Mouse (Mus musculus): ENCODE measurements at regions not wholly inside any gene's neighbourhood (a gene's known extent, or its start where the extent isn't known, plus 50 kb on each side); places are given as distances from the start of the nearest gene placed in this dataset.

DNA sequence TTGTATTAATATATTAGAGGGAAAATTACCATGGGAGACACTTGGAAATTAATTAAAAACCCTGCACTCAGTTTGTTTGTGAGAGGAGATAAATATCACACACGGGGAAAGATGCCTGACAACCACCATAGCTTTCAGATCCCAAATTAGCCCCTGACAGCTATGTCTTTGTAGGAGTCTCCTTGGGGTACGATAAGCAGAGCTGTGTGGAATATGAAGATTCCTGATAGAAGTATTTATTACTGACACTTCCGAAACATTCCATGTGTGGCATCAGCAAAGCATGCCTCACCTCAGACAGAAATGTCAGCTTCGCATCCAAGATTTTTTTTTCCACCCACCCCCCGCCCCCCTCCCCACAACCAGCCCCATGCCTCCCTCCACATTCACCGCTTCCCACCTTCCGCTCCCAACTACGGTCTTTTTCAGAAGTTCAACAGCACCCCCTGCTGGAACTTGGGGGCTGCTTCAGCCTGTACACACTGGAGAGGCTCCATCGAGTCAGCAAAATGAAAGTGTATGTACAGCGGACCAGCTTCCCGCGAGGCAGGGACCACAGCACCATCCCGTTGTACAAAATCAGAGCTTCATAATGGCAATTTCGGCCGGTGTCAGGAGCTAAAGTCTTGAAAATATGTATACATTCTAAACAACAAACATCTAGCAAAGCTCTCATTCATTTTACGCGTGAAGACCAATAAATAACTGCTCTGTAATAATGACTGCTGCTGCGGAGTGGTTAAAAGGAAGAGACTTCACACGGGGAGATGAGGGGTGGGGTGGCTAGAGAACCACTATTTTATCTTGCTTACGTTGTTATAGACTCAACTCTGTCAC, 66.7 kb downstream of the Rwdd3 start:
- 30% methylated on average over 20 of the region's 20 CpGs for WGBS
- Histone ChIP-seq H3K4me1 (ENCODE audit: control insufficient read depth, insufficient read depth, low read length) (no peaks in the 10 kb centered on the region), H3K9me3 (ENCODE audit: control insufficient read depth, low read length) (no peaks in the 10 kb centered on the region), H3K27ac (ENCODE audit: low read depth, low read length) (no peak overlapping the region), H3K27me3 (ENCODE audit: control insufficient read depth, insufficient read depth, low read length) (no peaks in the 10 kb centered on the region), H3K4me2 (peak overlapping the region; percentile 35), H3K4me3 (ENCODE audit: low read depth, low read length) (no peak overlapping the region), H3K9ac (ENCODE audit: low read length) (no peak overlapping the region), H3K36me3 (ENCODE audit: control insufficient read depth, insufficient read depth, low read length) (no peaks in the 10 kb centered on the region)
- ATAC-seq (ENCODE audit: low FRiP score) (peak; percentile 96), DNase-seq (ENCODE audit: low spot score, missing footprints) (peak; percentile 97)

DNA sequence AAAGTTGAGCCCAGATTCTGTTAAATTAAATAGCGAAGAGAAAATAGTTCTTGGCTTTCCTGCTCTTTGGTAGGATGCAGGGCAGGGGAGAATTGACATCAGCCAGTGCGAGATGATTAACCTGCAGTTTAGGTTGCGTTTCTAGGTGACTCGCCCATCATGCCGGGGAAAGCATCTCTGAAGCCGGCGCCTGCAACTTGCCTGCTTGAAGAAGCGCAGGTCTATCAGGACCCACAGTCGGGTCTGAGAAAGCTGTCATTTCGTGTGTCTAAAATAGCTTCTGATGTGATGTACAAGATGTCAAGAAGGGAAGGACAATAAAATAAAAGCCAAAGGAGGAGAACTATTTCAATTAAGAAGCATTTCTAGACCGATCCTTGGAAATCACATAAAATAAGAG, 68.6 kb downstream of the Rwdd3 start:
- peak; percentile 69 for DNase-seq (ENCODE audit: low spot score, missing footprints)
- no peak overlapping the region for H3K27ac ChIP-seq (ENCODE audit: low read depth, low read length)
- no peak overlapping the region for H3K4me2 ChIP-seq
- H3K9ac ChIP-seq (ENCODE audit: low read length) = no peak overlapping the region
- H3K36me3 ChIP-seq (ENCODE audit: control insufficient read depth, insufficient read depth, low read length) = no peaks in the 10 kb centered on the region
- H3K4me3 ChIP-seq (ENCODE audit: low read depth, low read length) = no peak overlapping the region
- no peaks in the 10 kb centered on the region for H3K4me1 ChIP-seq (ENCODE audit: control insufficient read depth, insufficient read depth, low read length)
- 82% methylated on average over 11 of the region's 11 CpGs for WGBS
- no peak for ATAC-seq (ENCODE audit: low FRiP score)
- H3K9me3 ChIP-seq (ENCODE audit: control insufficient read depth, low read length) = no peaks in the 10 kb centered on the region
- no peaks in the 10 kb centered on the region for H3K27me3 ChIP-seq (ENCODE audit: control insufficient read depth, insufficient read depth, low read length)

DNA sequence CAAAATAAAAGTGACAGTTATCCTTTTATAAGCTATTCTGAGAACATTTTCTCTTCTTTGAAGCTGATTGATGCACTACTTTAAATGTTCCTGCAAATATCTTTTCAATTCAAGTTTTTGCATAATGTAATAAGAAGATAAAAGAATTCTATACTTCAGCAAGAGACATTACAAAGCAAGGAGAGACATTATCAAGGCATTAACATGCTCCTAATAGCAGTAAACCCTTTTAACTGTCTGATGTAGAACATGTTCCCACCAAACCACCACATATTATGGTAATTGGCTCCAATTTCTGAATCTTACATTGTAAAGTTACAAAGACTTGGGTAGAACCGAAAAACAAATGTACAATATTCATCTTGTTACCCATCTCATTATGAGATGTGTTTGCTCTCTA, 69.4 kb downstream of the Rwdd3 start:
- no peak overlapping the region for H3K4me3 ChIP-seq (ENCODE audit: low read depth, low read length)

DNA sequence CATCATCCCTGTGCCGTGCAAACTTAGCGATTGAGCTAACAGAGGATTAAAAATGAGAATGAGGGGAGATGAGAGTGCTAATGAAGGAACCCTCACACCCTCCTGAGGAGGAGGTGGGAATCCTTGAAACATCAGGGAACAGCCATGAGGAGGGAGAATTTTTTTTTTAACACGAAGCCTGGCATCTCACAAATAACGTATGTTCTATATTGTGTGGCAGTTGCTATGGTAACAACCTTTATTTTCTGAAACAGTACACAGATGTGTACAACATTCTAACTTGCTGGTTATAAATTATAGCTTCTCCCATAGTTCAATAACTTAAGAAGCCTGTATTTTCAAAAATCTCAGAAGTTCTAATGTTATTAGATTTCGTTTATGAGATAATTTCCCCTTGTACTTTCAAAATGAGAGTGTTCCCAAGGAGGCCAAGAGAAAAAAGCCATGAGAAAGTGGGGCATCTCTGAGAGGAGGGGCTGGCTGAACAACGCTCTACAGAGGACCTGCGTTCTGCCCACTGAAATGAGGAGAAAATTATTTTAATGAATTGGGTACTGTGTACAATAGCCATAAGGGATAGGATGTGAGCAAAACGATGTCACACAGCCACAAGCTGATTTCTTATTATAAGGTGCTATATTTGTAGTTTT, 71.2 kb downstream of the Rwdd3 start:
- Histone ChIP-seq H3K27me3 (ENCODE audit: control insufficient read depth, insufficient read depth, low read length) (no peaks in the 10 kb centered on the region), H3K36me3 (ENCODE audit: control insufficient read depth, insufficient read depth, low read length) (no peaks in the 10 kb centered on the region), H3K9me3 (ENCODE audit: control insufficient read depth, low read length) (no peaks in the 10 kb centered on the region), H3K27ac (ENCODE audit: low read depth, low read length) (no peak overlapping the region), H3K4me1 (ENCODE audit: control insufficient read depth, insufficient read depth, low read length) (no peaks in the 10 kb centered on the region), H3K9ac (ENCODE audit: low read length) (no peak overlapping the region), H3K4me2 (no peak overlapping the region), H3K4me3 (ENCODE audit: low read depth, low read length) (no peak overlapping the region)
- DNase-seq (ENCODE audit: low spot score, missing footprints) (no peak), ATAC-seq (ENCODE audit: low FRiP score) (no peak)
- 90% methylated on average over 8 of the region's 8 CpGs for WGBS

More for the DNA sequence above, 69.4 kb downstream of the Rwdd3 start:
- no peaks in the 10 kb centered on the region for H3K9me3 ChIP-seq (ENCODE audit: control insufficient read depth, low read length)
- 93% methylated on average over 1 of the region's 1 CpGs for WGBS
- H3K4me2 ChIP-seq = no peak overlapping the region
- ATAC-seq (ENCODE audit: low FRiP score) = no peak
- H3K27me3 ChIP-seq (ENCODE audit: control insufficient read depth, insufficient read depth, low read length) = no peaks in the 10 kb centered on the region
- no peak overlapping the region for H3K27ac ChIP-seq (ENCODE audit: low read depth, low read length)
- peak; percentile 57 for DNase-seq (ENCODE audit: low spot score, missing footprints)
- no peaks in the 10 kb centered on the region for H3K36me3 ChIP-seq (ENCODE audit: control insufficient read depth, insufficient read depth, low read length)
- H3K9ac ChIP-seq (ENCODE audit: low read length) = no peak overlapping the region
- H3K4me1 ChIP-seq (ENCODE audit: control insufficient read depth, insufficient read depth, low read length) = no peaks in the 10 kb centered on the region

DNA sequence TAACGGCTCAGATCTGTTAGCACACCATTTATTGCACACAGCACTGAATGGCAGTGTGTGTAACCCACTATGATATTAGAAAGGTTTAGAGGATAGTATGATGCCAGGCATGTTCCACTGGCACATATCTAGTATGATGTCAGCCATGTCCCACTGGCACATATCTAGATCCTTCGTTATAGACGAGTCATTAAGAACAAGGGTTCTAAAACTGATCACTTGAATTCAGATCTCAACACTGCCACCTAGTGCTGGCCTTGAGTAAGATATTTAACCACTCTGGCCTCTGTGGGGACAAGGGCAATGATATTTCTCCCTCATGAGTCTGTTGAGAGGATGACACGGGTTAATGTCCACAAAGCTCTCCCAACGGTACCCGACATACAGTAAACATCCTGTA, 78.0 kb downstream of the Rwdd3 start:
- peak; percentile 54 for ATAC-seq (ENCODE audit: low FRiP score)
- Histone ChIP-seq H3K27ac (ENCODE audit: low read depth, low read length) (no peak overlapping the region), H3K4me2 (no peak overlapping the region), H3K4me1 (ENCODE audit: control insufficient read depth, insufficient read depth, low read length) (no peaks in the 10 kb centered on the region), H3K4me3 (ENCODE audit: low read depth, low read length) (no peak overlapping the region), H3K9me3 (ENCODE audit: control insufficient read depth, low read length) (no peaks in the 10 kb centered on the region), H3K36me3 (ENCODE audit: control insufficient read depth, insufficient read depth, low read length) (no peaks in the 10 kb centered on the region), H3K27me3 (ENCODE audit: control insufficient read depth, insufficient read depth, low read length) (no peaks in the 10 kb centered on the region), H3K9ac (ENCODE audit: low read length) (no peak overlapping the region)
- DNase-seq (ENCODE audit: low spot score, missing footprints) = peak; percentile 86
- WGBS = 63% methylated on average over 6 of the region's 6 CpGs

- Histone ChIP-seq H3K9ac (ENCODE audit: low read length) (no peak overlapping the region), H3K27ac (ENCODE audit: low read depth, low read length) (no peak overlapping the region), H3K36me3 (ENCODE audit: control insufficient read depth, insufficient read depth, low read length) (no peaks in the 10 kb centered on the region), H3K4me1 (ENCODE audit: control insufficient read depth, insufficient read depth, low read length) (no peaks in the 10 kb centered on the region), H3K27me3 (ENCODE audit: control insufficient read depth, insufficient read depth, low read length) (no peaks in the 10 kb centered on the region), H3K9me3 (ENCODE audit: control insufficient read depth, low read length) (no peaks in the 10 kb centered on the region), H3K4me2 (no peak overlapping the region), H3K4me3 (ENCODE audit: low read depth, low read length) (no peak overlapping the region)
- DNase-seq (ENCODE audit: low spot score, missing footprints) = no peak
- no peak for ATAC-seq (ENCODE audit: low FRiP score)
- WGBS = 66% methylated on average over 5 of the region's 5 CpGs
Measured at GRCm38 (mm10) chr3:121088724-121089123, 82.8 kb downstream of the Rwdd3 start.

DNA sequence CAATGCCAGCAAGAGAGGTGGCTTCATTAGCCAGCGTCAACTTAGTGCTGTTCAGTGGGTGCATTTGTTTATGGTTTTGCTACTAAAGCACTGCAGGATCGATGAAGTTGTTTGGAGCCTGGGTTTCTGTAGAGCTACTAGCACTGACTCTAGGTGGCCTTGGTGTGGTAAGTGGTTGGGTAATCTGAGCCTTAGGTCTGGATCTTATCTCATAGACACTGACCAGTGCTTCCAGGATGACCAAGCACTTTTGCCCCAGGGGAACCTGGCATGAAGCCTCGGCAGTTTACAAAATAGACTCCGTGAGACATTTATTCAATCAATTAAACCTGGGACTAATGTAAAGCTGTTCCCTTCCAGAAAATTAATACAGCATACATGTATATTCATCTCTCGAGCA, 102.8 kb downstream of the Rwdd3 start:
- H3K4me3 ChIP-seq (ENCODE audit: low read depth, low read length) = no peak overlapping the region
- no peaks in the 10 kb centered on the region for H3K4me1 ChIP-seq (ENCODE audit: control insufficient read depth, insufficient read depth, low read length)
- H3K36me3 ChIP-seq (ENCODE audit: control insufficient read depth, insufficient read depth, low read length) = no peaks in the 10 kb centered on the region
- H3K4me2 ChIP-seq = no peak overlapping the region
- DNase-seq (ENCODE audit: low spot score, missing footprints) (no peak), ATAC-seq (ENCODE audit: low FRiP score) (no peak)
- H3K27me3 ChIP-seq (ENCODE audit: control insufficient read depth, insufficient read depth, low read length) = no peaks in the 10 kb centered on the region
- no peaks in the 10 kb centered on the region for H3K9me3 ChIP-seq (ENCODE audit: control insufficient read depth, low read length)
- WGBS = 87% methylated on average over 5 of the region's 5 CpGs
- H3K9ac ChIP-seq (ENCODE audit: low read length) = no peak overlapping the region
- H3K27ac ChIP-seq (ENCODE audit: low read depth, low read length) = no peak overlapping the region

GRCm38 (mm10) chr3:121035904-121036549, 135.5 kb downstream of the Rwdd3 start:
- ATAC-seq (ENCODE audit: low FRiP score) = peak; percentile 67
- 61% methylated on average over 9 of the region's 9 CpGs for WGBS

GRCm38 (mm10) chr3:121025546-121026157, 145.8 kb downstream of the Rwdd3 start:
- H3K4me2 ChIP-seq = no peak overlapping the region

More at GRCm38 (mm10) chr3:121035904-121036549, 135.5 kb downstream of the Rwdd3 start:
- no peaks in the 10 kb centered on the region for H3K27me3 ChIP-seq (ENCODE audit: control insufficient read depth, insufficient read depth, low read length)
- H3K9ac ChIP-seq (ENCODE audit: low read length) = no peak overlapping the region
- H3K27ac ChIP-seq (ENCODE audit: low read depth, low read length) = no peak overlapping the region
- no peak for DNase-seq (ENCODE audit: low spot score, missing footprints)
- H3K4me3 ChIP-seq (ENCODE audit: low read depth, low read length) = no peak overlapping the region
- H3K4me2 ChIP-seq = no peak overlapping the region
- no peaks in the 10 kb centered on the region for H3K4me1 ChIP-seq (ENCODE audit: control insufficient read depth, insufficient read depth, low read length)
- no peaks in the 10 kb centered on the region for H3K9me3 ChIP-seq (ENCODE audit: control insufficient read depth, low read length)
- no peaks in the 10 kb centered on the region for H3K36me3 ChIP-seq (ENCODE audit: control insufficient read depth, insufficient read depth, low read length)

More at GRCm38 (mm10) chr3:121025546-121026157, 145.8 kb downstream of the Rwdd3 start:
- H3K27me3 ChIP-seq (ENCODE audit: control insufficient read depth, insufficient read depth, low read length) = no peaks in the 10 kb centered on the region
- peak; percentile 88 for ATAC-seq (ENCODE audit: low FRiP score)
- H3K36me3 ChIP-seq (ENCODE audit: control insufficient read depth, insufficient read depth, low read length) = no peaks in the 10 kb centered on the region
- DNase-seq (ENCODE audit: low spot score, missing footprints) = no peak
- 41% methylated on average over 9 of the region's 9 CpGs for WGBS
- no peaks in the 10 kb centered on the region for H3K9me3 ChIP-seq (ENCODE audit: control insufficient read depth, low read length)
- H3K4me1 ChIP-seq (ENCODE audit: control insufficient read depth, insufficient read depth, low read length) = peaks cover 12% of the 10 kb centered on the region
- H3K4me3 ChIP-seq (ENCODE audit: low read depth, low read length) = no peak overlapping the region
- H3K9ac ChIP-seq (ENCODE audit: low read length) = no peak overlapping the region
- no peak overlapping the region for H3K27ac ChIP-seq (ENCODE audit: low read depth, low read length)
